Mouse (Mus musculus) midbrain, postnatal 0 days (tissue): ENCODE measurements around the gene Hist1h2af. TPM values are rescaled to one million over a fixed set of nuclear protein-coding genes. Genes with fewer than 3 reads are reported as not detected.
A peak's percentile ranks its signal among the peaks of the same experiment; 100 is the strongest.

Experiments used
- ATAC-seq: fragments of 200-750 bp; cut with Nextera tagmentation; 2 replicates; pipeline ENCODE4 v1.8.0; 2017; ENCODE audit warnings: moderate number of reproducible peaks, mild to moderate bottlenecking, moderate TSS enrichment, moderate library complexity; ENCODE audit not compliant: low FRiP score
- DNase-seq: peaks from one replicate; pipeline ENCODE4 v3.0.0-alpha.2; 2015; ENCODE audit warnings: low spot score
- H3K27ac ChIP-seq: fragments of 300-500 bp; sonication (generic); 2 replicates; pipeline ENCODE4 v1.5.1; 2014; ENCODE audit warnings: low read depth, mild to moderate bottlenecking, low read length, mixed read lengths
- H3K27me3 ChIP-seq: fragments of 300-500 bp; sonication (generic); 2 replicates; pipeline ENCODE4 v1.6.1; 2014; ENCODE audit warnings: low read length, control low read depth, mixed read lengths; ENCODE audit not compliant: insufficient read depth
- H3K36me3 ChIP-seq: fragments of 300-500 bp; sonication (generic); 2 replicates; pipeline ENCODE4 v1.6.1; 2014; ENCODE audit warnings: low read length, control low read depth, mixed read lengths; ENCODE audit not compliant: insufficient read depth
- H3K4me1 ChIP-seq: fragments of 300-500 bp; sonication (generic); 2 replicates; pipeline ENCODE4 v1.6.1; 2014; ENCODE audit warnings: mild to moderate bottlenecking, control low read depth, antibody characterized with exemption, low read length, mixed read lengths; ENCODE audit not compliant: insufficient read depth
- H3K4me2 ChIP-seq: fragments of 300-500 bp; sonication (generic); 2 replicates; pipeline ENCODE4 v1.6.1; 2014; ENCODE audit warnings: low read depth, mild to moderate bottlenecking, low read length, mixed read lengths; ENCODE audit not compliant: poor library complexity, severe bottlenecking
- H3K4me3 ChIP-seq: fragments of 300-500 bp; sonication (generic); 2 replicates; pipeline ENCODE4 v1.5.1; 2014; ENCODE audit warnings: low read depth, mild to moderate bottlenecking, low read length, moderate library complexity
- H3K9ac ChIP-seq: fragments of 300-500 bp; sonication (generic); replicated peaks from 2 replicates; pipeline ENCODE4 v1.6.1; 2014; ENCODE audit warnings: mild to moderate bottlenecking, low read length, moderate library complexity, mixed read lengths; ENCODE audit not compliant: poor library complexity, severe bottlenecking
- H3K9me3 ChIP-seq: fragments of 300-500 bp; sonication (generic); 2 replicates; pipeline ENCODE4 v1.6.1; 2016; ENCODE audit warnings: low read length, control low read depth
- CTCF ChIP-seq: IDR thresholded peaks from 2 replicates; pipeline ENCODE4 v1.5.1; 2016; ENCODE audit warnings: antibody characterized with exemption, mild to moderate bottlenecking
- WGBS: fragments of 180-500 bp; shearing (Covaris S2); extraction: QIAGEN DNeasy Blood & Tissue Kit; methylation state at CpG from one replicate; pipeline ENCODE4 v1.1.7; 2014; 5-methylcytosine and 5-hydroxymethylcytosine counted together
- microRNA-seq: library from miRNA; unstranded; fragments of <30 nt; microRNA quantifications from one replicate; pipeline ENCODE4, GENCODE M21; 2016; ENCODE audit warnings: borderline number of aligned reads
- polyA plus RNA-seq: library from polyadenylated mRNA; unstranded; fragments of >200 nt; fragmentation: Nextera tagmentation; extraction: Ambion mirVana; gene quantifications from 2 replicates; pipeline ENCODE4 v1.2.1, GENCODE M21; 2015
- total RNA-seq: library from RNA; depleted of rRNA; stranded (reverse); fragments of >200 nt; gene quantifications from 2 replicates; pipeline ENCODE4 v1.2.3, GENCODE M21; 2014; rRNA removed

The Hist1h2af gene
- total and polyA plus RNA-seq, 2 experiments from 2014 or later, result 0.54 to 293 TPM

- H3K9ac ChIP-seq, result peak within 1 kb of the TSS; percentile 46
- peaks cover 3% of the 10 kb centered on the region; the same call in 1 of the 2 replicates for H3K4me1 ChIP-seq
- ATAC-seq, result peak; percentile 89
- H3K27ac ChIP-seq, result peak within 1 kb of the TSS; percentile 59
- H3K36me3 ChIP-seq, result no peaks in the 10 kb centered on the region
- H3K4me3 ChIP-seq, result peak within 1 kb of the TSS; percentile 44
- peak within 1 kb of the TSS; percentile 83 for H3K4me2 ChIP-seq
- DNase-seq, result peak; percentile 99
- no peak for TF ChIP-seq CTCF
- no peaks in the 10 kb centered on the region for H3K9me3 ChIP-seq
- WGBS, result under 1% methylated on average over 42 of the region's 43 CpGs
- H3K27me3 ChIP-seq, result no peaks in the 10 kb centered on the region
These were observed 47.9 kb downstream of the Hist1h2af start, which contains the start of gene Hist1h4d for GRCm38 (mm10) chr13:23581408-23582218. Hist1h4d (plus strand) TSS chr13:23581598.

DNA sequence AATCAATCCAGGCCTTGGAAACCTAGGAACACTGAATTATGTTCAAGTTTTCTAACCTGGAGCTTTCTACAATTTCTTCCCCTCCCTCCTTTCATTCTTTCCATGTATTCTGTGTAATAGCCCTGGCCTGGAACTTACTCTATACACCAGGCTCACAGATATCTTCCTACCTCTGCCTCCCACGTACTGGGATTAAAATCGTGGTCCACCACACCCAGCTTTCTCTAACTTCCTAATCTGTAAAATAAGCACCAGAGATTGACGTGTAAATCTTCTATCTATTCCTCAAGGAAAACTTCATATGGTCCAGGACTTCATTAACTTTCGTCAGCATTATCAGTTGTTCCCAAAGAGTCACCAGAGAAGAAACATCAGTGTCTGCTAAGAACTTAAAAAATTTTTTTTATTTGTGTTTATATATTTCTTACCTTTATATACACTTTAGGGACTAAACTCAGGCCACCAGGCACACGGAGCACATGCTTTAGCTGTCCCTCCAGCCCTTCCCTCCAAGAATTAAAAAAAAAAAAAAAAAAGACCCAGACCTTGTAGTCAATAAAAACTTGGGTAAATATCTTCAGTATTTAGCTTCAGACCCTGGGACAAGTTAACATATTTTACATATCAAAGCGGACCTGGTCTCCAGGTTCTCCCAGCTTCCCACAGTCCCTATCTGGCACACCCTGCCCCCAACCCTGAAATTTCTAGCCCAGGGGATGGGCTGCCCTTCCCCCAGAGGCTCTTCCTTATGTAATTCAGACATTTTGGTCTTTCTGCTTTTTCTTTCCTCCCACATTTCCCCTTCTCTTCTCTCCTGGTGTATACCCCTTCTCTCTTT, 48.7 kb downstream of the Hist1h2af start:
- H3K9ac ChIP-seq, result no peak overlapping the region; the same call in 1 of the 2 replicates
- H3K36me3 ChIP-seq, result no peaks in the 10 kb centered on the region
- DNase-seq, result no peak
- WGBS, result 5% methylated on average over 6 of the region's 6 CpGs
- ATAC-seq, result no peak
- no peaks in the 10 kb centered on the region for H3K27me3 ChIP-seq
- peaks cover 3% of the 10 kb centered on the region; the same call in 1 of the 2 replicates for H3K4me1 ChIP-seq
- peak overlapping the region; percentile 83 for H3K4me2 ChIP-seq
- peak overlapping the region; percentile 44 for H3K4me3 ChIP-seq
- TF ChIP-seq CTCF, result no peak
- peak overlapping the region; percentile 59; the same call in 1 of the 2 replicates for H3K27ac ChIP-seq
- no peaks in the 10 kb centered on the region for H3K9me3 ChIP-seq

GRCm38 (mm10) chr13:23583387-23584068, 49.8 kb downstream of the Hist1h2af start:
- H3K9me3 ChIP-seq, result no peaks in the 10 kb centered on the region
- DNase-seq (no peak), ATAC-seq (no peak)
- no peak overlapping the region for H3K27ac ChIP-seq
- H3K4me2 ChIP-seq, result no peak overlapping the region
- TF ChIP-seq CTCF, result no peak
- H3K4me1 ChIP-seq, result peaks cover 3% of the 10 kb centered on the region; the same call in 1 of the 2 replicates
- no peak overlapping the region for H3K4me3 ChIP-seq
- no peaks in the 10 kb centered on the region for H3K36me3 ChIP-seq
- no peak overlapping the region for H3K9ac ChIP-seq
- no peaks in the 10 kb centered on the region for H3K27me3 ChIP-seq

Small RNAs within 50 kb of the gene (microRNA-seq; reads per million reads assigned to microRNA genes)
- gene Gm44297, result not detected
- gene Gm44359, result not detected
- not detected for gene Gm44394
- gene n-TStga1, result not detected

Other genes with a start within 250 kb of the Hist1h2af start
Only the 30 nearest of the 34 such genes appear.
- gene Zfp322a, start 164.7 kb upstream of the Hist1h2af start, total RNA-seq, result 19.7 and 32.5 TPM in 2 replicates
- gene Zfp322a, start 164.7 kb upstream of the Hist1h2af start, polyA plus RNA-seq, result 31.1 and 31.5 TPM in 2 replicates
- 4.9 and 7.3 TPM in 2 replicates for gene Abt1, start 110.0 kb upstream of the Hist1h2af start, total RNA-seq
- gene Abt1, start 110.0 kb upstream of the Hist1h2af start, polyA plus RNA-seq, result 5.2 and 6.0 TPM in 2 replicates
- 0.05 TPM in 1 of 2 replicates, not detected in the other for gene Btn1a1, start 68.0 kb upstream of the Hist1h2af start, total RNA-seq
- gene Btn1a1, start 68.0 kb upstream of the Hist1h2af start, polyA plus RNA-seq, result 0.04 and 0.07 TPM in 2 replicates
- gene Btn2a2, start 45.0 kb upstream of the Hist1h2af start, total RNA-seq, result 0.16 TPM in 1 of 2 replicates, not detected in the other
- gene Btn2a2, start 45.0 kb upstream of the Hist1h2af start, polyA plus RNA-seq, result not detected in 2 replicates
- gene Hist1h4h, start 2.9 kb upstream of the Hist1h2af start, total RNA-seq, result 1,176 and 1,474 TPM in 2 replicates
- gene Hist1h4h, start 2.9 kb upstream of the Hist1h2af start, polyA plus RNA-seq, result 3.9 and 4.0 TPM in 2 replicates
- 99.4 and 262 TPM in 2 replicates for gene Hist1h3g, start 1.5 kb downstream of the Hist1h2af start, total RNA-seq
- not detected in 2 replicates for gene Hist1h3g, start 1.5 kb downstream of the Hist1h2af start, polyA plus RNA-seq
- 8.7 and 34.2 TPM in 2 replicates for gene Hist1h2bh, start 9.5 kb downstream of the Hist1h2af start, total RNA-seq
- gene Hist1h2bh, start 9.5 kb downstream of the Hist1h2af start, polyA plus RNA-seq, result 0.16 TPM in 1 of 2 replicates, not detected in the other
- 154 and 239 TPM in 2 replicates for gene Hist1h3f, start 10.1 kb downstream of the Hist1h2af start, total RNA-seq
- gene Hist1h3f, start 10.1 kb downstream of the Hist1h2af start, polyA plus RNA-seq, result 0.21 and 0.23 TPM in 2 replicates
- gene Hist1h4f, start 17.7 kb downstream of the Hist1h2af start, total RNA-seq, result 684 and 753 TPM in 2 replicates
- gene Hist1h4f, start 17.7 kb downstream of the Hist1h2af start, polyA plus RNA-seq, result not detected in 2 replicates
- 21.3 and 23.4 TPM in 2 replicates for gene Hist1h1d, start 19.4 kb downstream of the Hist1h2af start, total RNA-seq
- 0.04 and 0.07 TPM in 2 replicates for gene Hist1h1d, start 19.4 kb downstream of the Hist1h2af start, polyA plus RNA-seq
- gene Hist1h3e, start 28.5 kb downstream of the Hist1h2af start, total RNA-seq, result 203 and 384 TPM in 2 replicates
- 1.2 and 1.9 TPM in 2 replicates for gene Hist1h3e, start 28.5 kb downstream of the Hist1h2af start, polyA plus RNA-seq
- gene Hist1h2ae, start 37.3 kb downstream of the Hist1h2af start, total RNA-seq, result 76.7 and 98.8 TPM in 2 replicates
- gene Hist1h2ae, start 37.3 kb downstream of the Hist1h2af start, polyA plus RNA-seq, result 4.5 and 5.9 TPM in 2 replicates
- gene Hist1h2bg, start 37.5 kb downstream of the Hist1h2af start, total RNA-seq, result 248 and 572 TPM in 2 replicates
- gene Hist1h2bg, start 37.5 kb downstream of the Hist1h2af start, polyA plus RNA-seq, result 2.8 and 4.5 TPM in 2 replicates
- 194 and 327 TPM in 2 replicates for gene Hist1h2bf, start 40.3 kb downstream of the Hist1h2af start, total RNA-seq
- 0.43 TPM in 1 of 2 replicates, not detected in the other for gene Hist1h2bf, start 40.3 kb downstream of the Hist1h2af start, polyA plus RNA-seq
- 162 and 232 TPM in 2 replicates for gene Hist1h2ad, start 40.5 kb downstream of the Hist1h2af start, total RNA-seq
- gene Hist1h2ad, start 40.5 kb downstream of the Hist1h2af start, polyA plus RNA-seq, result not detected in 2 replicates
- gene Hist1h3d, start 41.9 kb downstream of the Hist1h2af start, total RNA-seq, result 49.8 and 92.5 TPM in 2 replicates
- gene Hist1h3d, start 41.9 kb downstream of the Hist1h2af start, polyA plus RNA-seq, result 0.42 and 0.55 TPM in 2 replicates
- 900 and 1,141 TPM in 2 replicates for gene Hist1h4d, start 47.7 kb downstream of the Hist1h2af start, total RNA-seq
- gene Hist1h4d, start 47.7 kb downstream of the Hist1h2af start, polyA plus RNA-seq, result 18.0 and 18.8 TPM in 2 replicates
- gene Hist1h2be, start 87.2 kb downstream of the Hist1h2af start, total RNA-seq, result 75.1 and 75.2 TPM in 2 replicates
- 0.32 and 0.33 TPM in 2 replicates for gene Hist1h2be, start 87.2 kb downstream of the Hist1h2af start, polyA plus RNA-seq
- 159 and 160 TPM in 2 replicates for gene Hist1h1e, start 88.7 kb downstream of the Hist1h2af start, total RNA-seq
- gene Hist1h1e, start 88.7 kb downstream of the Hist1h2af start, polyA plus RNA-seq, result 8.0 and 9.5 TPM in 2 replicates
- gene Hist1h2ac, start 150.0 kb downstream of the Hist1h2af start, total RNA-seq, result 16.6 and 45.8 TPM in 2 replicates
- gene Hist1h2ac, start 150.0 kb downstream of the Hist1h2af start, polyA plus RNA-seq, result 0.21 and 0.28 TPM in 2 replicates
- 66.3 and 125 TPM in 2 replicates for gene Hist1h2bc, start 150.3 kb downstream of the Hist1h2af start, total RNA-seq
- 23.7 and 28.6 TPM in 2 replicates for gene Hist1h2bc, start 150.3 kb downstream of the Hist1h2af start, polyA plus RNA-seq
- 0.93 TPM in 1 of 2 replicates, not detected in the other for gene Hist1h1t, start 161.9 kb downstream of the Hist1h2af start, total RNA-seq
- not detected in 2 replicates for gene Hist1h1t, start 161.9 kb downstream of the Hist1h2af start, polyA plus RNA-seq
- gene Hist1h4c, start 164.5 kb downstream of the Hist1h2af start, total RNA-seq, result 622 and 783 TPM in 2 replicates
- 1.5 and 2.2 TPM in 2 replicates for gene Hist1h4c, start 164.5 kb downstream of the Hist1h2af start, polyA plus RNA-seq
- 1.8 and 2.5 TPM in 2 replicates for gene Hfe, start 176.9 kb downstream of the Hist1h2af start, total RNA-seq
- gene Hfe, start 176.9 kb downstream of the Hist1h2af start, polyA plus RNA-seq, result 4.0 and 5.8 TPM in 2 replicates
- 243 and 275 TPM in 2 replicates for gene Hist1h1c, start 204.9 kb downstream of the Hist1h2af start, total RNA-seq
- 26.1 and 26.5 TPM in 2 replicates for gene Hist1h1c, start 204.9 kb downstream of the Hist1h2af start, polyA plus RNA-seq
- 206 and 420 TPM in 2 replicates for gene Hist1h3c, start 211.7 kb downstream of the Hist1h2af start, total RNA-seq
- not detected in 2 replicates for gene Hist1h3c, start 211.7 kb downstream of the Hist1h2af start, polyA plus RNA-seq
- 491 and 821 TPM in 2 replicates for gene Hist1h2bb, start 212.8 kb downstream of the Hist1h2af start, total RNA-seq
- 0.61 TPM in 1 of 2 replicates, not detected in the other for gene Hist1h2bb, start 212.8 kb downstream of the Hist1h2af start, polyA plus RNA-seq
- 98.5 and 290 TPM in 2 replicates for gene Hist1h2ab, start 217.2 kb downstream of the Hist1h2af start, total RNA-seq
- 2.1 and 2.4 TPM in 2 replicates for gene Hist1h2ab, start 217.2 kb downstream of the Hist1h2af start, polyA plus RNA-seq
- gene Hist1h3b, start 218.4 kb downstream of the Hist1h2af start, total RNA-seq, result 124 and 290 TPM in 2 replicates
- 0.50 and 0.51 TPM in 2 replicates for gene Hist1h3b, start 218.4 kb downstream of the Hist1h2af start, polyA plus RNA-seq
- gene Hist1h4b, start 223.1 kb downstream of the Hist1h2af start, total RNA-seq, result 143 and 315 TPM in 2 replicates
- gene Hist1h4b, start 223.1 kb downstream of the Hist1h2af start, polyA plus RNA-seq, result 1.6 and 2.0 TPM in 2 replicates